Mouse (Mus musculus): ENCODE measurements around the gene Ppp1r1b. TPM values are rescaled to one million over a fixed set of nuclear protein-coding genes. Genes with fewer than 3 reads are reported as not detected.
A peak's percentile ranks its signal among the peaks of the same experiment; 100 is the strongest.

Ppp1r1b gene
- total RNA-seq, 2 experiments from 2014 or later, result 17.5 to 24.1 TPM

GRCm38 (mm10) chr11:98328031-98328370, 20.2 kb upstream of the Ppp1r1b start:
- peak in 1 of 2 experiments; percentile 53 for DNase-seq (ENCODE audit: low spot score in 2 of 2)

- DNase-seq (ENCODE audit: low spot score in 2 of 2), result peak in 1 of 2 experiments; percentile 59
These were observed 19.7 kb upstream of the Ppp1r1b start for GRCm38 (mm10) chr11:98328371-98329069.

- DNase-seq (ENCODE audit: low spot score in 2 of 2), result peak; percentile 80 to 86
These were observed 18.9 kb upstream of the Ppp1r1b start, which contains the start of gene Neurod2 for GRCm38 (mm10) chr11:98329081-98329959. Gene Neurod2, minus strand, starts transcription at chr11:98329648.

DNA sequence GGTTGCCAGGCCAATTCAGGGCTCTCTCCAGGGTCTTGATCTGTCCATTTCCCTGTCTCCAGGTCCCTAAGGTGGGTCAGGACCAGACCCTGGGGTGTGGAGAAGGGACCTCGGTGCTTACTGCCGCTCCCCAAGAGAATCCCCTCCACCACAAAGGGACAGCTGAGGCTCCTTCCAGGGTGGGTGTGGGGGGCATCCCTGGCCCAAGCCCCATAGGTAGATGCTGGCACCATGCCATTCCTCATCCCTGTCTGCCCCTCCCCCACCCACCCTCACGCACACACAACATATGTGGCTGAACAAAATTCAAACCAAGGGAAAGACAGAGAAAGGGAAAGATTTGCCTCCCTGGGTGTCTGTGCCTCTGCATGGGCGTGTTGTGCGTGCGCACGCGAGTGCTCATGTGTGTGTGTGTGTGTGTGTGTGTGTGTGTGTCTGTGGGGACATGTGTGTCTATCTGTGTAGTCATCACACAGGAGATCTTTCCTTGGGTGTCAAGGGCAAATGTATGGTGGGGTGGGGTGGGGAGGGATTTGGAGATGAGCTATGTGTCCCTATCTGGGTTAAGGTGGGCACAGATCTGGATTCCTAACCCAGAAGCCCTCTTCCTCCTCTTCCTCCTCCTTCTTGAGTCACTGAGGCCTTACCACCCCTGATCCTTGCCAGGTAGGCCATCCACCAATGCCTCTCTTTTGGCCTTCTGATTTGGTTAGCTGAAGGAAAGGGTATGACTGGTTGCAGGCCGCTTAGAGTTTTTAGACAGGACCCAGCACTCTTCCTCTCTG, 18.1 kb upstream of the Ppp1r1b start:
- peak in 1 of 2 experiments; percentile 56 for DNase-seq (ENCODE audit: low spot score in 2 of 2)

DNA sequence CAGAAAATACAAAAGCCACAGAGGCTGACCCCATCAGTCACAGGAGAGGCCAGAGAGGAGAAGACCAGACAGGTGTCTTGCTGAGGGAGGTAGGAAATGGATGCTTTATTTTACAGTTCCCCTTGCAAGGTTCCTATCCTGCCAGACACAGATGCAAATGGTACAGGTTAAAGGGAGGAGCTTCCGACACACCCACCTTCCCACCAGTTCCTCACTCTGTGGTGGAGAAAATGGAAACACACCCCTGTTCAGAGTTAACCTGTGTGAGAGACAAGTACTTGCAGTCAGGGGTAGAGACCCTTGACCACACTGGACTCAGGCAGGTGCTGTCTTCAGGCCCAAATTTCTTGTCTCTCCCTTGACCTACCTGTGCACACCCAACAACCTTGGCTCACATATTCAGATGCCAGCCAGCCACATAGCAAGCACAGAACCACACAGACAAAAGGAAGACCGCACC, 17.4 kb upstream of the Ppp1r1b start:
- no peak for DNase-seq (ENCODE audit: low spot score in 2 of 2)

- no peak for DNase-seq (ENCODE audit: low spot score in 2 of 2)
These were observed 16.8 kb upstream of the Ppp1r1b start for GRCm38 (mm10) chr11:98331401-98331800.

- no peak for DNase-seq (ENCODE audit: low spot score in 2 of 2)
These were observed 16.0 kb upstream of the Ppp1r1b start for GRCm38 (mm10) chr11:98332186-98332585.

DNA sequence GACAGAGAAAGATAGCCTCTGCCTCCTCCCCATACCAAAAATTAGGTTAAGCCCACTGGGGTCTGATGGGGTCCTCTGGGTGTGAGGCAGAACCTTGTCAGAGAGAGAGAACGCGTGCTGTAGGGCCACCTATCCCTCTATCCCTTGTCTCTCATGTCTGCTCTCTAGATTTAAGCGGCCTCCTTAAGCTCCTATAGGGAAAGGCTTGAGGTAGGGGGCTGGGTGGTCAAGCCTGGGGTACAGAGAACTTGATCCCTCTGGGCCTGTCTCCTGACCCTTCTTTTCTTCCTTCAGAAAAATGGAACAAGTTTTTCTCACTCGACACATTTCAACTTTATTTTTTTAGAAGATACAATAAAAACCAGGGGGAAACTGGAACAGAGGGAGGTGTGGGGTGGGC, 15.4 kb upstream of the Ppp1r1b start:
- no peak for DNase-seq (ENCODE audit: low spot score in 2 of 2)

- DNase-seq (ENCODE audit: low spot score in 2 of 2), result no peak
These were observed 14.9 kb upstream of the Ppp1r1b start for GRCm38 (mm10) chr11:98333263-98333696.

- peak in 1 of 2 experiments; percentile 53 for DNase-seq (ENCODE audit: low spot score in 2 of 2)
These were observed 14.0 kb upstream of the Ppp1r1b start for GRCm38 (mm10) chr11:98333981-98334741.

DNA sequence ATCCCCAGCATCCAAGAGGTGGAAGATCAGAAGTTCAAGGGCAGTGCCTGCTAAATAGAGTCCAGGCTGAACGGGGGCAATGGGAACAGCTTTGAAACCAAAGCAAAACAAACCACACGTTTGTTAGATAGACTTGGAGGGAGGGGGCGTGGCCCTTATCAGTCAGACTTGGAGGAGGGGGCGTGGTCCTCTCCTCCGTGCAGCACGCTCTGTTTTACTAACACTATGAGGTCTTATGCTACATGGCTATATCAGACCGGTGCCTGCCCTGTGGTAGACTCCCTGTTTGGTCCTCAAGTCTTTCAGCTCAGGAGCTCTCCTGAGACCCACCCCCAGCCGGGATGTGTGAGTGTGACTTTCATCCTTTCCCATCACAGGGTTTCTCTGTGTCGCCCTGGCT, 13.0 kb upstream of the Ppp1r1b start:
- no peak for DNase-seq (ENCODE audit: low spot score in 2 of 2)

GRCm38 (mm10) chr11:98336245-98337107, 11.7 kb upstream of the Ppp1r1b start:
- DNase-seq (ENCODE audit: low spot score in 2 of 2), result no peak

DNA sequence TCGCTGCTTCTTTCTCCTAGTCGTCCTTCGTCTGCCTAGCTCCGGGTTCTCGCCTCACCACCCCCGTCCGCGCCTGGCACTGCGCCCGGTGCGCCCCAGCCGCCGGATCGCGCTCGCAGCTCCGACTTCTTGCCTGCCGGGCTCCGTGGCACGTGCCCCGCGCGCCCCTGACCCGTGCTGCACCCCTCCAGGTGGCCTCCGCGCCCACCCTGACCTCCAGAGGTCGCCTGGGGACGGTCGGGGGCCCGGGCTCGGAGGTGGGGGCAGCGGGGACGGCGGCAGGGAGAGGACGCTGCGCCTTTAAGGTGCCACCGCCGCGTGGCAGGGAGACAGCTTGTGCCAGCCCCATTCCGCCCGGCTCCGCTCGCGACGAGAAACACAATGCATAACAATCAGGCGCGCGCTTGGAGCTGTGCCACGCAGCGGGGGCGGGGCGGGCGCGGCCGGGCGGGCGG, 9.7 kb upstream of the Ppp1r1b start:
- DNase-seq (ENCODE audit: low spot score in 2 of 2), result peak; percentile 76 to 82

DNA sequence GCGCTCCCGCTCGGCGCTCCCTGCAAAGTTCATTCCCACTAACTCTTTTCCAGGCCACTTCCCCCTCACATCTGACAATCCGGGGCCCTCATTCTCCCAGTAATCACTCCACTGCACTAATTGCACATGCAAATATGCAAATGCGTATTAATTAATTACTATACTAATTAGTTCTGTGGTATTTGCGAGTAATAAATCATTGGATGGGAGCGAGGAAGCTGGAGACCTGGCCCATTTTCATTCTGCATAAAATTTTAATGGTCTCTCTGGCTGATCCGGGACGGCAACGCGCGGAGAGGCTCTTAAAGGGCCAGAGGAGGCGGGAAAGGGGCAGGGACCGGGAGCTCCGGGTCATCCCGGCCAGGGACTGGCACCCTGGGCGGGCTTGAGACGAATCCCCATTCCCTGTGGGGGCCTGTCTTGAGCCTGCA, 9.1 kb upstream of the Ppp1r1b start:
- DNase-seq (ENCODE audit: low spot score in 2 of 2), result no peak

GRCm38 (mm10) chr11:98339679-98340287, 8.4 kb upstream of the Ppp1r1b start:
- DNase-seq (ENCODE audit: low spot score in 2 of 2), result no peak

- DNase-seq (ENCODE audit: low spot score in 2 of 2), result no peak
These were observed 7.6 kb upstream of the Ppp1r1b start for GRCm38 (mm10) chr11:98340597-98340996.

DNA sequence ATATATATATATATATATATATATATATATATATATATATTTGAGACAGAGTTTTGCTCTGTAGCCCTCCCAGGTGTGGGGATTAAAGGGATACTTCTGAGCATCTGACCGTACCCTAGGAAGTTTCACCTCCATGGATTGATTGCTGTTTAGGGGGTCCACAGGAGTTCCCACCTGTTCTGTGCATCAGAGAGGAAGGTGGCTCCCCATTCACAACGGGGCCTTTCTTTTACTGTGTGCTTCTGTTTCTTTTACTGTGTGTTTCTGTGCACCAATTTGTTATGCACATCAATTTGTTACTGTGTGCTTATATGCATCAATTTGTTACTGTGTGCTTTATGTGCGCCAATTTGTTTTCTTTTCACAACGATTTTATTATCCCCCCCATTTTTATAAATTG, 7.0 kb upstream of the Ppp1r1b start:
- no peak for DNase-seq (ENCODE audit: low spot score in 2 of 2)

- peak; percentile 100 for DNase-seq (ENCODE audit: low spot score in 2 of 2)
These were observed 5.9 kb upstream of the Ppp1r1b start for GRCm38 (mm10) chr11:98342000-98342945.

Measured in layer of hippocampus, postnatal 10 days (tissue).